Mouse (Mus musculus) frontal cortex, adult (tissue): ENCODE results near the gene Gm10184.
A peak's percentile ranks its signal among the peaks of the same experiment; 100 is the strongest.
"Not testable (repeated sequence)": the region's sequence is repeated elsewhere in the genome, so short reads cannot be mapped to it uniquely, and the experiment has no call there.

Experiments used
- ATAC-seq: cut with Nextera tagmentation; 2 replicates; pipeline ENCODE4 v1.9.2; 2017; ENCODE audit warnings: mild to moderate bottlenecking, moderate library complexity, mixed read lengths; ENCODE audit not compliant: low TSS enrichment

Gene Gm10184

GRCm38 (mm10) chr17:89910349-89910748 is at the start of gene Gm10184:
Gm10184 (minus strand) TSS chr17:89910449.
- no peak for ATAC-seq

DNA sequence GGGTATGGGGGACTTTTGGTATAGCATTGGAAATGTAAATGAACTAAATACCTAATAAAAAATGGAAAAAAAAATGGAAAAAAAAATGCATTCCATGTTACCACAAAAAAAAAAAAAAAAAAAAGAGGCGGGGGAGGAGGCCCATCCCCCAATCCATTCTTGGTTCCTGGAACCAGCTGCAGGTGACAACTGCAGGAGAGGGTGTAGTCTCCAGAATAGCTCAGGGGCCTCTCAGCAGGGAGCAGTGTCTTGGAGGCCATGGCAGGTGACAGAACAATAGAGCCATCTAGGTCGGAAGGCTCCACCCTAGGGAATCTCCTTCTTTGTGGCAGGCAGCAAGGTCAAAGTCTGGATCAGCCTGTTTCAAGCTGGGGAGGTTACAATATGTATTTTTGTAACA is 23.7 kb upstream of the Gm10184 start:
- no peak for ATAC-seq

GRCm38 (mm10) chr17:89907686-89908085 is 2.6 kb downstream of the Gm10184 start:
- ATAC-seq, result no peak

- not testable (repeated sequence) for ATAC-seq
These were observed 5.5 kb downstream of the Gm10184 start for GRCm38 (mm10) chr17:89904701-89905100.

DNA sequence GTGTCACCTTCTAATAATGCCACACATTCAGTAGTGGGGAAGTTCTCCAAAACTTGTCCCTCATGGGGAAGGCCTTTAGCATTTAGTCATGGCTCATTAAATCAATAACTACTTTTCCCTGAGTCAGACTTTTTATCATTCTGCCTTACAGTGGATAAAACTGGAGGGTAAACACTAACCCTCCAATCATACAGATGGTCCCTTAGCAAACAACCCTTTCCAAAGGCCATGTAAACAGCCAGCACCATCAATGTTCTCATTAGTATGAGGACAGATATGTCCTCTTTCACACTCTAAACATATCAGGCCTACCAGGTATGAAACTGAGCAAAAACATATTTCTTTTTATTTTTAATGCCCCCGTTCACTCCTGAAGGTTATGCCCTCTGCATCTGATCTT is 7.5 kb downstream of the Gm10184 start:
- ATAC-seq, result no peak

GRCm38 (mm10) chr17:89900610-89901009 is 9.6 kb downstream of the Gm10184 start:
- no peak for ATAC-seq

GRCm38 (mm10) chr17:89899813-89900212 is 10.4 kb downstream of the Gm10184 start:
- no peak for ATAC-seq

- peak; percentile 76 for ATAC-seq
These were observed 45.3 kb downstream of the Gm10184 start for GRCm38 (mm10) chr17:89864996-89865395.
